Mouse (Mus musculus) intestine, postnatal 0 days (tissue): Measurements from ENCODE around the gene Abhd16a. TPM values are rescaled to one million over a fixed set of nuclear protein-coding genes. Genes with fewer than 3 reads are reported as not detected.

Experiments
- ATAC-seq: fragments of 200-750 bp; cut with Nextera tagmentation; 2 replicates; pipeline ENCODE4 v1.8.0; 2017; ENCODE audit warnings: mild to moderate bottlenecking, moderate TSS enrichment, moderate library complexity
- H3K27ac ChIP-seq: fragments of 300-500 bp; sonication (generic); 2 replicates; pipeline ENCODE4 v1.5.1; 2014; ENCODE audit warnings: mild to moderate bottlenecking, low read depth, low read length, moderate library complexity
- H3K27me3 ChIP-seq: fragments of 300-500 bp; sonication (generic); replicated peaks from 2 replicates; pipeline ENCODE4 v1.6.1; 2014; ENCODE audit warnings: low read length, mixed read lengths; ENCODE audit not compliant: control insufficient read depth, insufficient read depth
- H3K36me3 ChIP-seq: fragments of 300-500 bp; sonication (generic); 2 replicates; pipeline ENCODE4 v1.6.1; 2014; ENCODE audit warnings: mild to moderate bottlenecking, moderate library complexity; ENCODE audit not compliant: control insufficient read depth, insufficient read depth
- H3K4me1 ChIP-seq: fragments of 300-500 bp; sonication (generic); replicated peaks from 2 replicates; pipeline ENCODE4 v1.6.1; 2014; ENCODE audit warnings: antibody characterized with exemption, low read length, mixed read lengths; ENCODE audit not compliant: control insufficient read depth, insufficient read depth
- H3K4me2 ChIP-seq: fragments of 300-500 bp; sonication (generic); replicated peaks from 2 replicates; pipeline ENCODE4 v1.6.1; 2014; ENCODE audit warnings: low read depth, mild to moderate bottlenecking, moderate library complexity
- H3K4me3 ChIP-seq: fragments of 300-500 bp; sonication (generic); 2 replicates; pipeline ENCODE4 v1.5.1; 2014; ENCODE audit warnings: low read depth, low read length
- H3K9ac ChIP-seq: fragments of 300-500 bp; sonication (generic); 2 replicates; pipeline ENCODE4 v1.6.1; 2014; ENCODE audit warnings: mild to moderate bottlenecking, low read depth, low read length
- H3K9me3 ChIP-seq: fragments of 300-500 bp; sonication (generic); 2 replicates; pipeline ENCODE4 v1.6.1; 2016; ENCODE audit warnings: mixed run types; ENCODE audit not compliant: control insufficient read depth
- CTCF ChIP-seq: sonication (generic); IDR thresholded peaks from 2 replicates; pipeline ENCODE4 v1.5.1; 2016; ENCODE audit warnings: low read depth, mild to moderate bottlenecking, control low read depth, antibody characterized with exemption, moderate library complexity
- WGBS: fragments of 180-500 bp; shearing (Covaris S2); extraction: QIAGEN DNeasy Blood & Tissue Kit; methylation state at CpG from one replicate; pipeline ENCODE4 v1.1.7; 2014; 5-methylcytosine and 5-hydroxymethylcytosine counted together
- polyA plus RNA-seq: library from polyadenylated mRNA; unstranded; fragments of >200 nt; fragmentation: Nextera tagmentation; extraction: Ambion mirVana; gene quantifications from 2 replicates; pipeline ENCODE4 v1.2.1, GENCODE M21; 2015

The Abhd16a gene
- polyA plus RNA-seq, 1 experiment from 2014 or later: 103 TPM

DNA sequence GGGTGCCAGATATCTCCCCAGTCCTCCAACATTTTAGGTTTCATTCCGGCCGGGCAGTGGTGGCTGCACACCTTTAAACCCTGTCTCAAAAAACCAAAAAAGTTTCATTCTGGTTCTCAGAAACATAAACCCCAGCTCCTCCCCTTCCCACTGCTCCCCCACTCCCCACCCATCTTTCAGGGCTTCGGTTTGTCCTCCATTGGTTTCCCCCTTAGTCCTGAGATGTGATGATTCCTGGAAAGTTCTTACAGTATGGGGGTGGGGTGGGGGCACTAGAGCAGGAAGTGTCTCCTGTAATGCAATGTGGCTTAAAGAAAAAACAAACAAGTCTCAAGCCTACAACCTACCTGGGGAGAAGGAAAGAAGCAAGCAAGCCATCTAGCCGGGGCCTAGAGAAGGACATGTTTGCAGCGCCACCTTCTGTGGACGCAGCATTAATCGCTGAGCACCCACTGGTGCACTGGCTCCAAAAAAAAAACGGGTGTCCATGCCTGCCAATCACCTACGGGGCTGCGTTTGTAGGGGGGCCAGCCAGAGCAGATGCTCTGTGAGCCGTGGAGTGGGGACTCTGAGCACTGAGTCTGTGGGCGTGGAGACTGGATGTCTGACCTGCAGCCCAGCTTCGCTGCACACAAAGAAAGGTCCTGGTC, 16.8 kb downstream of the Abhd16a start:
- Histone ChIP-seq H3K4me1 (no peaks in the 10 kb centered on the region), H3K9ac (no peak overlapping the region; the same call in 1 of the 2 replicates), H3K36me3 (peaks cover 25% of the 10 kb centered on the region), H3K9me3 (no peaks in the 10 kb centered on the region), H3K4me2 (0 out of 2 replicates have a peak overlapping the region, but pooled peaks have one; percentile 21), H3K4me3 (no peak overlapping the region), H3K27ac (no peak overlapping the region), H3K27me3 (no peaks in the 10 kb centered on the region)
- WGBS: 28% methylated on average over 13 of the region's 13 CpGs
- TF ChIP-seq CTCF: peak; percentile 81
- no peak for ATAC-seq

DNA sequence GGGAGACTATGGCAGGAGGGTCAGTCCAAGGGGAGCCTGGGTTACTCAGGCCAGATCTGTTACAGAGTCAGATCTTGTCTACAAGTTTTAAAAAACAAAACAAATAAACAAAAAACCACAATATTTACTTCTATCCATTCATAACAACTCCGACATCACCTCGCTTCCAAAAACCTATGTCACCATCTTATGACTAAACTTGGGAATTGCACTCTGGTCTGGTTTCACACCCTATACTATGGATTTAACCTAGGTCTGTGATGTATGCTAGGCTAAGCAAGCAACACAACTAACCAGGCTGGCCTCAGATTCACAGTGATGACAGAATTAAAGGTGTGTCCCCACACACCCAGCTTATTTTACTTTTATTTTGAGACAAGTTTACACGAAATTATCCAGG, 17.5 kb downstream of the Abhd16a start:
- Histone ChIP-seq H3K27ac (no peak overlapping the region), H3K9me3 (no peaks in the 10 kb centered on the region), H3K4me2 (no peak overlapping the region), H3K4me1 (no peaks in the 10 kb centered on the region), H3K27me3 (no peaks in the 10 kb centered on the region), H3K4me3 (no peak overlapping the region), H3K9ac (no peak overlapping the region; the same call in 1 of the 2 replicates), H3K36me3 (peaks cover 18% of the 10 kb centered on the region)
- 58% methylated on average over 3 of the region's 3 CpGs for WGBS
- no peak for ATAC-seq
- TF ChIP-seq CTCF: peak; percentile 40; the same call in 1 of the 2 replicates

DNA sequence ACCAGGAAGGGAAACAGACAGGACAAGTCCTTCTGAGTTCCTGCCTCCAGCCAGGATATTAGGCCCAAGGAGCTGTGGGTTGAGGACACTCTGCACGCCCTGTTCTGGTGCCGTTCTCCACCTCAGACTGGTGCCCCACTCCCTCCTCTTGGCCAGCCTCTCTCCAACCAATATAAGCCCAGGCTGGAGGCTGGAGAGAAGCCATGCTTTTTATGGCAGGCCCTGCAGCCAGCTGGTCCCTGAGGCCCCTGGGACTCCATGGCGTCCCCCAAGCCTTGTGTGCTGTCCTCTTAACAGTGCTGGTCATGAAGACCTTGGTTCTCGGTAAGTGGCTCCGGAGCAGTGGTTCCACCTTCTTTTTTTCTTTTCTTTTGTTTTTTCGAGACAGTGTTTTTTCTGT, 19.0 kb downstream of the Abhd16a start, which contains the start of gene Ly6g5c:
Gene Ly6g5c, plus strand, starts transcription at position 183 of the 400 bp plus-strand sequence.
- no peak for ATAC-seq
- Histone ChIP-seq H3K4me2 (no peak within 1 kb of the TSS), H3K27me3 (no peaks in the 10 kb centered on the region), H3K4me1 (no peaks in the 10 kb centered on the region), H3K36me3 (0 out of 2 replicates have a peak, but pooled peaks cover 2% of the 10 kb centered on the region), H3K9me3 (no peaks in the 10 kb centered on the region), H3K27ac (no peak within 1 kb of the TSS), H3K9ac (no peak within 1 kb of the TSS), H3K4me3 (no peak within 1 kb of the TSS)
- WGBS: 82% methylated on average over 6 of the region's 6 CpGs
- no peak for TF ChIP-seq CTCF

DNA sequence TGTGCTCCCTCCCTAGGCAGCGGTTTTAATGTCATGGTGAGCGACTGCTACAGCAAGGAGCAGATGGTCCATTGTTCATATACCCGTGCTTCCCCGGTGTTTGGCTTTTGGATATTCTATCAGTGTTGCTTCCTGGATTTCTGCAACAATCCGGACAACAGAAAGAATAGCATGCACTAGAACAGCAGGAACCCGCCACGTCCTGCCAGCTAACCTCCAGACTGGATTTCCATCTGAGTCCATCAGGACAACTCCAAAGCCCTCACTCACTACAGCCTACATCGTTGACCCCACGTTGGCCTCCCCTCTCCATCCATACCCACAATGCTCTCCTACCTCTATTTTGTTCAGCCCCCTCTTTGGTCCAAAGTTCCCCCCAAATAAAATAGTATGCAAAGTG, 22.7 kb downstream of the Abhd16a start:
- no peak for TF ChIP-seq CTCF
- Histone ChIP-seq H3K27me3 (no peaks in the 10 kb centered on the region), H3K4me3 (no peak overlapping the region), H3K36me3 (peaks cover 24% of the 10 kb centered on the region), H3K4me2 (no peak overlapping the region), H3K9me3 (no peaks in the 10 kb centered on the region), H3K4me1 (no peaks in the 10 kb centered on the region), H3K27ac (no peak overlapping the region), H3K9ac (no peak overlapping the region)
- 71% methylated on average over 9 of the region's 9 CpGs for WGBS
- ATAC-seq: no peak

DNA sequence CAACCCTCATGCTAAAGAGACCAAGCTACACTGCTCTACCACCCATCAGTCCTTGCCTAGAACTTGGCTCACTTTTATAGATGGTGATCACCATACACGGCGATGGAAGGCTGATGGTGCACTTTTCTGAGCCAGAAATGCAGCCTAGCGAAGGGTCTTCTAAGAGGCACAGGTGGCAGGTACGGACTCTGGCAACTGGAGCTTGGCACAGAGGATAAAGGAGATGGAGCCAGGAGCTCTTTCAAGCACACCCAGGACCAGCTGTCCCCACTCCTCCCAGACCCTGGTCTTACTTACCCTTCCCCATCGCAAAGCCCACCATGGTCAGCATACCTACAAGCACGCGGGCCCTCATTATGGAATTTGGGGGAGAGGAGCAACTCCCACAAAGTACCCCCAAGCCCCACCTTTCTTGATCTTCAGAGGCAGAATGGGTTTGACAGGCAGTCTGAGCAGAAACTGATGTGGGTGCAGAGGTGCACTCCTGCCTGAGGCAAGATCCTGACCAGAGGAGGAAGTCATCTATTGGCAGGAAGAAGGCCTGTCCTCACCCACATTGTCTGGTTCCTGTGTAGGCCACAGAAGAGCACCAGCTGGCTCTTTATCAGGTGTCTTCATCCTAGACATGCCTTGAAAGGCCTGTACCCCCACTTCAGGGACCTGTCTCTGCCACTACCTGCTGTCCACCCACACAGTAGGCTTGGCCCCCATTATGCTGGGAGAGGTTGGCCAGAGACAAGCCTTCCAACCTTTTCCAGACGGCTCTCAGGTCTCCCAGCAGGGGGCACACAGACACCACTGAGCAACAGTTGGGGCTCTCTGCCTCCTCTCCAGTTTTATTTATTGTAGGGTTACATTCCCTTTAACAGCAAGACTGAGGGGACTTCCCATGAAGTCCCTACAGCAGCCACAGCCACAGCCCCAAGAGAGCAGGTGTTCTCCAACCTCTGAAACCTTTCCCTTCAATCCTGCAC, 26.3 kb downstream of the Abhd16a start, which contains the start of gene Ly6g5b:
Gene Ly6g5b, minus strand, starts transcription at position 383 of the 974 bp plus-strand sequence.
- WGBS: 85% methylated on average over 8 of the region's 8 CpGs
- no peak within 1 kb of the TSS for H3K27ac ChIP-seq
- no peaks in the 10 kb centered on the region for H3K4me1 ChIP-seq
- H3K27me3 ChIP-seq: no peaks in the 10 kb centered on the region
- no peaks in the 10 kb centered on the region for H3K9me3 ChIP-seq
- H3K9ac ChIP-seq: no peak within 1 kb of the TSS
- no peak within 1 kb of the TSS for H3K4me3 ChIP-seq
- peak; percentile 73 for TF ChIP-seq CTCF
- peaks cover 38% of the 10 kb centered on the region for H3K36me3 ChIP-seq
- ATAC-seq: no peak
- no peak within 1 kb of the TSS for H3K4me2 ChIP-seq

DNA sequence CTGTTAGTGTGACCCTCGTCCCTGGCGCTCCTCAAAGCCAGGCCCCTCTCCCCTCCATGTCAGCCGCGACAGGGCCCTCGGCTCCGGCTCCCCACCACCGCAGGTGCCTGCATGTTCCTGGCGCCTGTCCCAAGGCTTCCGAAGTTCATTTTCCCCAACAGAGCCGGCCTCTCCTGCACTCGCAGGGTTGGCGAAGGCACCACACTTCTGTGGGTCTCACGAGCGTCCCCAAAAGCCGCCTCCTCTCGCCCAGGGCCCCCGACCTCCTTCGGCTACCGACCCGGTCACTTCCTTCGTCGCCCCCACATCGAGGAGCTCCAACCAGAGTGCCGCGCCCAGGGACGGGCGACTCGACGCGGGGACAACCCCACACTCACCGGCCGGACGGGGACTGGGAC, 31.7 kb downstream of the Abhd16a start:
- WGBS: under 1% methylated on average over 33 of the region's 33 CpGs
- no peak for TF ChIP-seq CTCF
- H3K9ac ChIP-seq: peak overlapping the region; percentile 84
- peak overlapping the region; percentile 86 for H3K4me3 ChIP-seq
- 0 out of 2 replicates have a peak, but pooled peaks have one; percentile 2 for ATAC-seq
- no peaks in the 10 kb centered on the region for H3K27me3 ChIP-seq
- H3K36me3 ChIP-seq: peaks cover 34% of the 10 kb centered on the region
- peak overlapping the region; percentile 92 for H3K4me2 ChIP-seq
- peaks cover 6% of the 10 kb centered on the region; the same call in 1 of the 2 replicates for H3K4me1 ChIP-seq
- peak overlapping the region; percentile 43 for H3K27ac ChIP-seq
- H3K9me3 ChIP-seq: no peaks in the 10 kb centered on the region
